Mouse (Mus musculus) neural tube, embryonic 13.5 days (tissue): ENCODE results near the gene Grasp. TPM values are rescaled to one million over a fixed set of nuclear protein-coding genes. Genes with fewer than 3 reads are reported as not detected.

ENCODE experiments used
- ATAC-seq: fragments of 200-750 bp; cut with Nextera tagmentation; 2 replicates; pipeline ENCODE4 v1.8.0; 2017; ENCODE audit warnings: low read depth, mild to moderate bottlenecking, moderate TSS enrichment, moderate library complexity
- H3K27ac ChIP-seq: fragments of 300-500 bp; sonication (generic); replicated peaks from 2 replicates; pipeline ENCODE4 v1.5.1; 2015; ENCODE audit warnings: moderate library complexity, mild to moderate bottlenecking, inconsistent platforms
- H3K27me3 ChIP-seq: fragments of 300-500 bp; sonication (generic); 2 replicates; pipeline ENCODE4 v1.6.1; 2015; ENCODE audit warnings: mild to moderate bottlenecking, inconsistent platforms
- H3K36me3 ChIP-seq: fragments of 300-500 bp; sonication (generic); 2 replicates; pipeline ENCODE4 v1.6.1; 2015; ENCODE audit warnings: mild to moderate bottlenecking, inconsistent platforms
- H3K4me1 ChIP-seq: fragments of 300-500 bp; sonication (generic); replicated peaks from 2 replicates; pipeline ENCODE4 v1.6.1; 2015; ENCODE audit warnings: inconsistent platforms
- H3K4me2 ChIP-seq: fragments of 300-500 bp; sonication (generic); 2 replicates; pipeline ENCODE4 v1.6.1; 2015; ENCODE audit warnings: inconsistent platforms, mild to moderate bottlenecking, moderate library complexity
- H3K4me3 ChIP-seq: fragments of 300-500 bp; sonication (generic); 2 replicates; pipeline ENCODE4 v1.5.1; 2015; ENCODE audit warnings: mild to moderate bottlenecking, inconsistent platforms
- H3K9ac ChIP-seq: fragments of 300-500 bp; sonication (generic); 2 replicates; pipeline ENCODE4 v1.6.1; 2015; ENCODE audit warnings: moderate library complexity, mild to moderate bottlenecking, inconsistent platforms
- H3K9me3 ChIP-seq: fragments of 300-500 bp; sonication (generic); 2 replicates; pipeline ENCODE4 v1.6.1; 2016; ENCODE audit warnings: inconsistent platforms
- WGBS: fragments of 180-500 bp; shearing (Covaris S2); methylation state at CpG from one replicate; pipeline ENCODE4 v1.1.7; 2015; 5-methylcytosine and 5-hydroxymethylcytosine counted together
- polyA plus RNA-seq: library from polyadenylated mRNA; unstranded; fragments of >200 nt; fragmentation: Nextera tagmentation; extraction: Ambion mirVana; gene quantifications from 2 replicates; pipeline ENCODE4 v1.2.1, GENCODE M21; 2015

Gene Grasp
- polyA plus RNA-seq, 1 experiment from 2014 or later, result 4.8 TPM

- Histone ChIP-seq H3K4me3 (no peak overlapping the region), H3K9ac (0 out of 2 replicates have a peak overlapping the region, but pooled peaks have one; percentile 19), H3K9me3 (no peaks in the 10 kb centered on the region), H3K4me2 (no peak overlapping the region), H3K27me3 (peaks cover 9% of the 10 kb centered on the region), H3K36me3 (no peaks in the 10 kb centered on the region), H3K4me1 (peaks cover 24% of the 10 kb centered on the region), H3K27ac (no peak overlapping the region)
- 19% methylated on average over 8 of the region's 8 CpGs for WGBS
- no peak for ATAC-seq
These were observed 18.7 kb downstream of the Grasp start for GRCm38 (mm10) chr15:101242645-101243044.

DNA sequence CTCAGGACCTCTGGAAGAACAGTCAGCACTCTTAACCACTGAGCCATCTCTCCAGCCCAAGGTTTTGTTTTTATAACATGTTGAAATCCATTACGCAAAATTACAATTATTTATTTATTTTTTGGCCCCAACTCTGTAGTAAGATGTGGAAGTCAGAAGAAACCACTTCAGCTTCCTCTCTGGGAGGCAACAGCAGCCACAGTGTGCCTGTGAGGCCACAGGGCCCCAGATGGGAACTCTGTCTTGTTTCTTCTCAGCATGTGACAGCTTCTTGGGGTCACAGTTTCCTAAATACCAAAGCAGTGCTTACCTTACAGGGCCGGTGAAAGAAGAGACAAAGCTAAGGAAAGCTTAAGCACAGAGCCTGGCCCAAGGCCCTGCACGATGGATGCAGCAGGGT lies 20.0 kb downstream of the Grasp start:
- 72% methylated on average over 3 of the region's 3 CpGs for WGBS
- no peaks in the 10 kb centered on the region for H3K27me3 ChIP-seq

GRCm38 (mm10) chr15:101246231-101247154 lies 22.5 kb downstream of the Grasp start:
- WGBS, result 2% methylated on average over 56 of the region's 56 CpGs
- ATAC-seq, result peak; percentile 98
- no peaks in the 10 kb centered on the region for H3K9me3 ChIP-seq
- peak overlapping the region; percentile 55 for H3K4me2 ChIP-seq
- peaks cover 11% of the 10 kb centered on the region for H3K4me1 ChIP-seq
- H3K27me3 ChIP-seq, result no peaks in the 10 kb centered on the region
- peak overlapping the region; percentile 46 for H3K4me3 ChIP-seq
- H3K27ac ChIP-seq, result peak overlapping the region; percentile 78
- H3K36me3 ChIP-seq, result no peaks in the 10 kb centered on the region
- peak overlapping the region; percentile 66 for H3K9ac ChIP-seq

More for the DNA sequence above, 20.0 kb downstream of the Grasp start:
- ATAC-seq, result no peak
- Histone ChIP-seq H3K4me3 (no peak overlapping the region), H3K4me1 (peaks cover 19% of the 10 kb centered on the region), H3K4me2 (no peak overlapping the region), H3K9me3 (no peaks in the 10 kb centered on the region), H3K36me3 (no peaks in the 10 kb centered on the region), H3K9ac (no peak overlapping the region), H3K27ac (no peak overlapping the region)

DNA sequence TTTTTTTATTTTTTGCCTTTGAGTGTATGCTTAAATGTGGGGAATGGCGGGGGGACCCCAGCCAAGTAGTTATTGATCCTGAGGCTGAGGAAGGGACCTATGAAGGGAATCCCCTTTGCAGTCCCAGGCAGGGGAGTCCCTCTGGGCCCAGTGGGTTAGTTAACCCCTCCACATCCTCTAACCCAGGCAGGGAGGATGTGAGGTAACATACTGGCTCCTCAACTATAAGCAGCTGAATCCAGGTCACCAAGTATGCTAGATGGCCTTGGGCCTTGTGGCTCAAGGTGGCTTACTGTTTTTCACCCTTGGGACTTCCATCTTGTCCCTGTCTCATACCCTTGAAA lies 23.1 kb downstream of the Grasp start:
- H3K9ac ChIP-seq, result peak overlapping the region; percentile 61; the same call in 1 of the 2 replicates
- no peak overlapping the region; the same call in 1 of the 2 replicates for H3K27ac ChIP-seq

DNA sequence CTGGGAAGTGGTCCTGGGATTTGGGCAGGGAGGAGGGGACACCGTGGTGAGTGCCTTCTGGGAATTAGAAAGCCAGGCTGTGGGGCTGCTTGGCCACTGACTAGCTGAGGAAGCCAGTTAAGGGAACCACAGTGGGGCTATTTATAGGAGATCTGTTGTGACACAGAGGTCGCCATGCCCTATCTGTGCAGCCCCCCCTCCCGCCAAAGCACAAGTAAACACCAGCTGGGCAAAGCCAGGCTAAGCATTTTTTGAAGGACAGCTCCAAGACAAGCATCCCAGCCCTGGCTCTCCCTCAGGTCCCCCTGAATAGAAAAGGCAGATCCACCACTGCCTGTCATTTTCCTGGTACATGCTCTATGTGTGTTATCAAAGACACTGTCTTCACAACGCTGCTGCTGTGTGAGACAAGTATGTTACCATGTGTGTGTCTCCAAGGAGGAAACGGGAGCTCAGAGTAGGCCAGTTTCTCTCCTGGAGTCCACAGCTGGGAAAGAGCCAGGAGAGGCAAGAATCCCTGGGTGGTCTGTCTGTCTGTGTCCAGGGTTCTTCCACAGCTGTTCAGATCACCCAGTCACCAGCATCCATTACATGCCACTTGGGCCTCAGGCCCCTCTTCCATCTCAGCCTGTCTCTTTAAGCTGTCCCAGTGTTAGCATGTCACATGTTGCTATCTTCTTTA lies 24.2 kb downstream of the Grasp start:
- WGBS, result 67% methylated on average over 5 of the region's 5 CpGs
- H3K9ac ChIP-seq, result no peak overlapping the region
- peaks cover 11% of the 10 kb centered on the region for H3K4me1 ChIP-seq
- no peak for ATAC-seq
- no peaks in the 10 kb centered on the region for H3K36me3 ChIP-seq
- H3K4me2 ChIP-seq, result no peak overlapping the region
- H3K27ac ChIP-seq, result 0 out of 2 replicates have a peak overlapping the region, but pooled peaks have one; percentile 1
- H3K27me3 ChIP-seq, result 0 out of 2 replicates have a peak, but pooled peaks cover 5% of the 10 kb centered on the region
- H3K9me3 ChIP-seq, result no peaks in the 10 kb centered on the region
- no peak overlapping the region for H3K4me3 ChIP-seq

More for the DNA sequence above, 23.1 kb downstream of the Grasp start:
- no peaks in the 10 kb centered on the region for H3K9me3 ChIP-seq
- H3K4me2 ChIP-seq, result peak overlapping the region; percentile 55
- H3K4me3 ChIP-seq, result no peak overlapping the region
- H3K36me3 ChIP-seq, result no peaks in the 10 kb centered on the region
- 89% methylated on average over 1 of the region's 1 CpGs for WGBS
- ATAC-seq, result no peak
- no peaks in the 10 kb centered on the region for H3K27me3 ChIP-seq
- H3K4me1 ChIP-seq, result peaks cover 11% of the 10 kb centered on the region

- Histone ChIP-seq H3K27ac (no peak overlapping the region), H3K9me3 (no peaks in the 10 kb centered on the region), H3K9ac (no peak overlapping the region), H3K27me3 (0 out of 2 replicates have a peak, but pooled peaks cover 6% of the 10 kb centered on the region), H3K4me3 (no peak overlapping the region), H3K4me1 (peaks cover 25% of the 10 kb centered on the region), H3K4me2 (no peak overlapping the region), H3K36me3 (no peaks in the 10 kb centered on the region)
- no peak for ATAC-seq
- 81% methylated on average over 9 of the region's 9 CpGs for WGBS
These were observed 26.3 kb downstream of the Grasp start for GRCm38 (mm10) chr15:101250220-101250800.

GRCm38 (mm10) chr15:101251930-101252329 lies 27.9 kb downstream of the Grasp start:
- Histone ChIP-seq H3K27ac (no peak overlapping the region), H3K9me3 (no peaks in the 10 kb centered on the region), H3K9ac (no peak overlapping the region), H3K4me3 (no peak overlapping the region), H3K36me3 (no peaks in the 10 kb centered on the region), H3K27me3 (0 out of 2 replicates have a peak, but pooled peaks cover 6% of the 10 kb centered on the region), H3K4me2 (no peak overlapping the region), H3K4me1 (peaks cover 18% of the 10 kb centered on the region)
- ATAC-seq, result no peak
- 92% methylated on average over 5 of the region's 5 CpGs for WGBS

- no peak overlapping the region for H3K27ac ChIP-seq
- H3K9ac ChIP-seq, result no peak overlapping the region
- 90% methylated on average over 6 of the region's 6 CpGs for WGBS
These were observed 28.6 kb downstream of the Grasp start for GRCm38 (mm10) chr15:101252614-101253013.

DNA sequence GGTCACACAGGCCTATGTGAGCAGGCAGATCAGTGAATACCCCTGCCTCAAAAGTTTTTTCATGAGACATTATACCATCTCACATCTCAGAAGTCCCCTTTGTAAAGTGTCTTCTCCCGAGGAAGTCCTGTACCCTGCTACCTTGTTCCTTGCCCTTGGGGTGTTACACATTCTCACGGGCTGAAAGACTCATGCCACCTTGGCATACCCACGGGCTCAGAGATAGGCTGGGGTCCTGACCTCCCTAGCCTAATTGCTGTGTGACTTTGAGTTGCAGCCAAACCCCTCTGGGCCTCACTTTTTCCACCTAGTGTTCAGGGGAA lies 29.5 kb downstream of the Grasp start:
- no peaks in the 10 kb centered on the region for H3K9me3 ChIP-seq
- H3K27ac ChIP-seq, result peak overlapping the region; percentile 50
- ATAC-seq, result peak; percentile 7
- H3K4me1 ChIP-seq, result peaks cover 14% of the 10 kb centered on the region
- peak overlapping the region; percentile 89 for H3K9ac ChIP-seq
- WGBS, result 40% methylated on average over 3 of the region's 3 CpGs
- H3K4me2 ChIP-seq, result peak overlapping the region; percentile 82
- 0 out of 2 replicates have a peak, but pooled peaks cover 6% of the 10 kb centered on the region for H3K27me3 ChIP-seq
- H3K36me3 ChIP-seq, result no peaks in the 10 kb centered on the region
- peak overlapping the region; percentile 63 for H3K4me3 ChIP-seq

More at GRCm38 (mm10) chr15:101252614-101253013, 28.6 kb downstream of the Grasp start:
- H3K4me3 ChIP-seq, result no peak overlapping the region
- H3K9me3 ChIP-seq, result no peaks in the 10 kb centered on the region
- 0 out of 2 replicates have a peak, but pooled peaks cover 6% of the 10 kb centered on the region for H3K27me3 ChIP-seq
- H3K36me3 ChIP-seq, result no peaks in the 10 kb centered on the region
- H3K4me2 ChIP-seq, result no peak overlapping the region
- ATAC-seq, result no peak
- H3K4me1 ChIP-seq, result peaks cover 14% of the 10 kb centered on the region

DNA sequence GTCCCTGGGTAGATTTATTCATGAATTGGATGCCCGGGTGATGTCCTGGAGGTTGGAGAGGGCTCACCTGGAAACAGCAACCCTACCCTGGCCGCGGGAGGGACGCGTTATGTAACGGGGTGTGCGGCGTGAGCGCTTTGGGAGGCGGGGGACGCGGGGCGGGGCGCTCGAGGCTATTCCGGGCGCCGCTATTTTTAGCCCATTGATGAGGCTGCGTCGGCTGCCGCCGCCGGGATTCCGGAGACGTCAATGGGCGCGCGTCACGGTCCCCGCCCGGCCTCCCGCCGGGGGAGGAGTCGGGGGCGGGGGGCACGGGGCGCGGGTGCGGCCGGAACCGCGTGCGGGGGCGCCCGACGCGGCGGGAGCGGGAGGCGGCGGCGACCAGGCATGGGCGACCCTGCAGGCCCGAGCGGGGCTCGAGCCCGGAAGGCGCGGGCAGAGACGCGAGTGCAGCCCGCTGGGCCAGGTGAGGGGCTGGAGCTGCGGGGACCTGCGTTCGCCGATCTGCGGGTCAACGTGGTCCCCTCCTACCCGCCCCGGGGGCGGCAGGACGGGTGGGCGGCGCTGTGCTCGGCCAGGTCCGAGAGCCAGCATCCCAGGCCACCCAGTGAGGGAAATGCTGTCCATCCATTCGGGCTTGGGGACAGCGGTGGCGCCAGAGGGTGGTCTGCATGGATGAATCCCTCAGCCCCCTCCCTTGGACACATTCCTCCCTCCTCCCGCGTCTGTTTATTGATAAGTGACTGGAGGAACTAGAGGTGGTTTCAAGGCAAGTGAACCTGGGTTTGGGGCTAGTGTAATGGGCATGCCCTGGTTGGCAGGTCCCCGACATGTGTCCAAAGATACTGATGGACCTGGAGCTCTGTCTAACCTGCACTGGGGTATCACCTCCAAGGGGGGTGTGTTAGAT lies 30.2 kb downstream of the Grasp start, which contains the start of gene Nr4a1:
Gene Nr4a1 (plus strand): TSS at position 384 of the 910 bp plus-strand sequence.
- Histone ChIP-seq H3K9me3 (no peaks in the 10 kb centered on the region), H3K4me1 (peaks cover 14% of the 10 kb centered on the region), H3K27ac (peak within 1 kb of the TSS; percentile 50), H3K4me2 (peak within 1 kb of the TSS; percentile 82), H3K27me3 (0 out of 2 replicates have a peak, but pooled peaks cover 6% of the 10 kb centered on the region), H3K4me3 (peak within 1 kb of the TSS; percentile 63), H3K36me3 (no peaks in the 10 kb centered on the region), H3K9ac (peak within 1 kb of the TSS; percentile 89)
- under 1% methylated on average over 80 of the region's 82 CpGs for WGBS
- ATAC-seq, result peak; percentile 47

DNA sequence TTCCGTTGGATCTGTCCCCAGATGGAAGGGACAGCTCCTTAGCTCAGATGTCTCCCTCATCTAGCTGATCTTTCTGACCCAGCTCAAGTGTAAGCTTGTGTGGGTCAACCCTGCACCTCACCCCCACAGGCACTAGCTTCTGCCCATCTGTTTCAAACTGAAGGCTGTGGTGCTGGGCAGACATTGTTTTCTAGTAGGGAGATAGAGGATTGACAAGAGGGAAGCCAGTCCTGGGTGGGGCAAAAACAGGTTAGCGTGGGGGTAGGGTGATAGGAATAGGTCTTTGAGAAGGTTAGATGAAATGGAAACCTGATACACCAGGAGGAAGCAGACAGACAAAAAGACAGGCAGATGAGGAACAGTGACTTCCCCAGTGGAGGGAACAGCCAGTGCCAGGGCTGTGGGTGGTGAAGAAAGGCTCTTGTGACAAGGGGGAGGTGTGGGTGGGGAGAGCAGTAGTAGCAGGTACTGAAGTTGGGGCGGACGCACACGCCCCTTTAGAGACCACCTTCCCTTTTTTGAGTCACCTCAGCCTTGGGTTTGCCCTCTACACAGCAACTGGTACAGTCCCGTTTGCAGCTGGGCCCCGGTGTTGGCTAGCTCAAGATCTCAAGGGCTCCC lies 32.0 kb downstream of the Grasp start:
- ATAC-seq, result no peak

More for the DNA sequence above, 32.0 kb downstream of the Grasp start:
- Histone ChIP-seq H3K4me3 (no peak overlapping the region), H3K36me3 (no peaks in the 10 kb centered on the region), H3K4me1 (peaks cover 21% of the 10 kb centered on the region), H3K27ac (no peak overlapping the region), H3K27me3 (0 out of 2 replicates have a peak, but pooled peaks cover 6% of the 10 kb centered on the region), H3K9ac (no peak overlapping the region), H3K4me2 (no peak overlapping the region), H3K9me3 (no peaks in the 10 kb centered on the region)
- 87% methylated on average over 7 of the region's 7 CpGs for WGBS
